Mouse (Mus musculus) lung, adult 18-20 months (tissue): ENCODE measurements at regions not wholly inside any gene's neighbourhood (a gene's known extent, or its start where the extent isn't known, plus 50 kb on each side); places are given as distances from the start of the nearest gene placed in this dataset.

Source experiments
- DNase-seq, 2 experiments: peaks; one replicate each; pipeline ENCODE4 v3.0.0; 2022; ENCODE audit warnings: mixed read lengths in 2 of 2

GRCm38 (mm10) chr2:45736278-45736677 lies 619.1 kb upstream of the Zeb2 start:
- DNase-seq = no peak

- DNase-seq = no peak
Observed at GRCm38 (mm10) chr2:45713997-45714396, 596.8 kb upstream of the Zeb2 start.

GRCm38 (mm10) chr2:45707026-45707425 lies 589.8 kb upstream of the Zeb2 start:
- no peak for DNase-seq

- no peak for DNase-seq
Observed at GRCm38 (mm10) chr2:45702511-45702910, 585.3 kb upstream of the Zeb2 start.

GRCm38 (mm10) chr2:45700578-45700977 lies 583.4 kb upstream of the Zeb2 start:
- DNase-seq = no peak

- DNase-seq = no peak
Observed at GRCm38 (mm10) chr2:45693291-45694020, 576.3 kb upstream of the Zeb2 start.

- no peak for DNase-seq
Observed at GRCm38 (mm10) chr2:45692819-45693218, 575.6 kb upstream of the Zeb2 start.

- no peak for DNase-seq
Observed at GRCm38 (mm10) chr2:45688996-45689395, 571.8 kb upstream of the Zeb2 start.

GRCm38 (mm10) chr2:45681251-45681650 lies 564.1 kb upstream of the Zeb2 start:
- DNase-seq = peak in 1 of 2 experiments; percentile 1

- no peak for DNase-seq
Observed at GRCm38 (mm10) chr2:45679101-45679895, 562.1 kb upstream of the Zeb2 start.

- no peak for DNase-seq
Observed at GRCm38 (mm10) chr2:45678685-45679084, 561.5 kb upstream of the Zeb2 start.

- DNase-seq = no peak
Observed at GRCm38 (mm10) chr2:45675776-45676175, 558.6 kb upstream of the Zeb2 start.

GRCm38 (mm10) chr2:45656011-45656410 lies 538.8 kb upstream of the Zeb2 start:
- no peak for DNase-seq

- DNase-seq = no peak
Observed at GRCm38 (mm10) chr2:45654693-45655092, 537.5 kb upstream of the Zeb2 start.

- DNase-seq = no peak
Observed at GRCm38 (mm10) chr2:45652977-45653376, 535.8 kb upstream of the Zeb2 start.

GRCm38 (mm10) chr2:45650271-45650985 lies 533.2 kb upstream of the Zeb2 start:
- no peak for DNase-seq

- DNase-seq = no peak
Observed at GRCm38 (mm10) chr2:45647846-45648245, 530.7 kb upstream of the Zeb2 start.

- DNase-seq = no peak
Observed at GRCm38 (mm10) chr2:45630081-45630480, 512.9 kb upstream of the Zeb2 start.

GRCm38 (mm10) chr2:45629616-45630015 lies 512.4 kb upstream of the Zeb2 start:
- DNase-seq = no peak

- DNase-seq = no peak
Observed at GRCm38 (mm10) chr2:45623056-45623455, 505.9 kb upstream of the Zeb2 start.

- DNase-seq = no peak
Observed at GRCm38 (mm10) chr2:45608926-45609325, 491.7 kb upstream of the Zeb2 start.

- DNase-seq = no peak
Observed at GRCm38 (mm10) chr2:45607393-45607792, 490.2 kb upstream of the Zeb2 start.

- no peak for DNase-seq
Observed at GRCm38 (mm10) chr2:45601332-45601900, 484.2 kb upstream of the Zeb2 start.
